Mouse (Mus musculus) embryo, embryonic 11 days (tissue): ENCODE results near the gene Gm44965.

Experiments
- DNase-seq: peaks from one replicate; pipeline ENCODE4 v3.0.0-alpha.2; 2015

The Gm44965 gene

GRCm38 (mm10) chr6:48593158-48594042 lies at the start of gene Gm44965, which contains the start of gene Repin1:
Gene Gm44965 (plus strand): TSS chr6:48593941.
Gene Repin1 (plus strand): TSS chr6:48593883.
- peak; percentile 95 for DNase-seq

- DNase-seq, result no peak
These were observed 48.5 kb upstream of the Gm44965 start for GRCm38 (mm10) chr6:48545251-48545650.

GRCm38 (mm10) chr6:48546271-48546670 lies 47.5 kb upstream of the Gm44965 start:
- peak; percentile 54 for DNase-seq

- no peak for DNase-seq
These were observed 46.9 kb upstream of the Gm44965 start for GRCm38 (mm10) chr6:48546858-48547257.

- no peak for DNase-seq
These were observed 45.4 kb upstream of the Gm44965 start for GRCm38 (mm10) chr6:48548314-48548713.

- peak; percentile 61 for DNase-seq
These were observed 40.8 kb upstream of the Gm44965 start for GRCm38 (mm10) chr6:48552918-48553317.

- DNase-seq, result peak; percentile 14
These were observed 39.9 kb upstream of the Gm44965 start for GRCm38 (mm10) chr6:48553819-48554218.

- peak; percentile 95 for DNase-seq
These were observed 39.2 kb upstream of the Gm44965 start, which contains the start of gene Lrrc61 for GRCm38 (mm10) chr6:48554280-48555103. Gene Lrrc61 (plus strand): TSS chr6:48554796.

- DNase-seq, result peak; percentile 88
These were observed 38.4 kb upstream of the Gm44965 start for GRCm38 (mm10) chr6:48555104-48555890.

GRCm38 (mm10) chr6:48555956-48556355 lies 37.8 kb upstream of the Gm44965 start:
- DNase-seq, result no peak

GRCm38 (mm10) chr6:48565693-48566310 lies 27.9 kb upstream of the Gm44965 start:
- no peak for DNase-seq

- DNase-seq, result no peak
These were observed 27.4 kb upstream of the Gm44965 start for GRCm38 (mm10) chr6:48566312-48566711.

GRCm38 (mm10) chr6:48568036-48568984 lies 25.4 kb upstream of the Gm44965 start:
- DNase-seq, result no peak

- no peak for DNase-seq
These were observed 24.5 kb upstream of the Gm44965 start for GRCm38 (mm10) chr6:48569065-48569807.

- DNase-seq, result no peak
These were observed 21.7 kb upstream of the Gm44965 start for GRCm38 (mm10) chr6:48572014-48572413.

GRCm38 (mm10) chr6:48572572-48573061 lies 21.1 kb upstream of the Gm44965 start, which contains the start of gene Rarres2:
Gene Rarres2 (minus strand): TSS chr6:48572789.
- DNase-seq, result peak; percentile 35

- DNase-seq, result peak; percentile 63
These were observed 20.5 kb upstream of the Gm44965 start for GRCm38 (mm10) chr6:48573280-48573679.

GRCm38 (mm10) chr6:48573981-48574380 lies 19.8 kb upstream of the Gm44965 start:
- DNase-seq, result no peak

- DNase-seq, result no peak
These were observed 15.0 kb upstream of the Gm44965 start for GRCm38 (mm10) chr6:48578736-48579135.

GRCm38 (mm10) chr6:48579215-48579648 lies 14.5 kb upstream of the Gm44965 start:
- no peak for DNase-seq
